Mouse (Mus musculus) MEL-GATA-1-ER (cell line): ENCODE results near the gene Pramel4.
"Not testable (repeated sequence)": the region's sequence is repeated elsewhere in the genome, so short reads cannot be mapped to it uniquely, and the experiment has no call there.

Experiments
- DNase-seq: peaks from one replicate; pipeline ENCODE4 v3.0.0-alpha.2; 2012; ENCODE audit warnings: low read depth; ENCODE audit errors: extremely low read depth

Pramel4 gene

DNA sequence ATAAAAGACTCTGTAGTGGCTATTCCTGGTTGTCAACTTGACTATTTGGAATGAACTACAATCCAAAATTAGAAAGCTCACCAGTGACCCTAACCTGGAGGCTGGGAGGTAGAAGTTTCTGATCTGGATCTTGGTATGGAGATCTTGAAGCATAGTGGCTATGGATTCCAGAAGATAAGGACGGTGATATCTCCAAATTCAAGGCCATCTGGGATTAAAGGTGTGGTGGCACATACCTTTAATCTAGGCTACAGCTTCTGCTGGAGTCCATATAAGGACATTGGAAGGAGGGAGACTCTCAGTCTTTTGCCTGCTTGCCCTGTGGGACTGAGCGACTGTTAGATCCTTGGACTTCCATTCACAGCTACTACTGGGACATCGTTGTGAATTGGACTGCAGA lies at the start of gene Pramel4:
Pramel4 (plus strand) TSS at position 301 of the 400 bp plus-strand sequence.
- not testable (repeated sequence) for DNase-seq

DNA sequence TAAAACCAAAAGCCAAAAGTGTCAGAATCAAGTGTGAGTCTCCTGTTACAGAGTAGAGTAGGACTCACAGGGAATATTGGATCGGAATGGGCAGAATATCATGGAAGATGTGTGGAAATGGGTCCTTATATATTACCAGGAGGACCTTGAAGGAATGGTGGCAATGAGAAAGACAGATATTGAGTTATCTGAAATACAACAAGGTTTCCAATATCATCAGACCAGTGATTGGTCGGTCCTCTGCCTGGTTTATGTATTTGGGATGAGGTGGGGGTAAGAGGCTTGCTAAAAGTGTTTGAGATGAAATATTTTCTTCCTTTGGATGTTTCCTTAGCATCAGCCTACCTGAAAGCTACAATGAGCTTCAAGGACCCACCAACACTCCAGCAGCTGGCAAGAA lies 47.2 kb downstream of the Pramel4 start, which contains the start of gene Gm13102:
Gm13102 (plus strand) TSS at position 301 of the 400 bp plus-strand sequence.
- not testable (repeated sequence) for DNase-seq
